20 mouse cellular contexts compared by ENCODE assay signal in the genomic region with DNA sequence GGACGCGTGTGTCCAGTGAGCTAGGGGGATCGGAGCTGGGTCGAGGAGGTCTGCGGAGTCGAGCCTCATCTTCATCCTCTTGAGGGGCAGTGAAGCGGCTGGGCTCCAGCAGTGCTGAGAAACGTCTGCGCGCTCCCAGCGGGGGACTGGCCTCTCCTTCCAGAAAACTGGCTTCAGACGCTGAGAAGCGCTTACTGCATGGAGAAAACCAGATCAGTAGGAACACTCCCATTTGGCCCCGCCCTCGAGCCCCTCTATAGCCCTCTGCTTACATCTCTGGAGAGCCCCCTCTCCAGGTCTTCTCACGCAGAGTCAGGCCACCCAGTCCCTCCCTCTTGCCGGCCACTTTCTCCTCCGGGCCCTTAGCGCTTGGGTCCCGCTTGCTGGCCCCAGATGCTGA. TPM values are rescaled to one million over a fixed set of nuclear protein-coding genes. Genes with fewer than 3 reads are reported as not detected.
"Had no signal": no experiment of that assay in that cellular context is flagged by ENCODE, and none has a peak within 500 bp of the region (broad histone marks: within the 10 kb centered on the region; RNA-seq: fewer than 3 reads in every experiment).

No protein-coding gene starts in this region.

- H3K4me3 ChIP-seq: limb, embryonic 13.5 days; liver, embryonic 12.5 days; liver, embryonic 15.5 days; midbrain, embryonic 12.5 days; midbrain, embryonic 15.5 days; myocyte; neural tube, embryonic 13.5 days had no signal

- H3K4me2 ChIP-seq: limb, embryonic 13.5 days; liver, embryonic 12.5 days; liver, embryonic 15.5 days; midbrain, embryonic 12.5 days; midbrain, embryonic 15.5 days; neural tube, embryonic 13.5 days had no signal

- ATAC-seq: liver, embryonic 12.5 days; midbrain, embryonic 15.5 days had no signal

- H3K9me3 ChIP-seq: liver, embryonic 12.5 days; liver, embryonic 15.5 days; midbrain, embryonic 15.5 days; neural tube, embryonic 13.5 days had no signal

- H3K36me3 ChIP-seq: limb, embryonic 13.5 days; liver, embryonic 12.5 days; liver, embryonic 15.5 days had no signal

- DNase-seq: kidney, adult 9 months; kidney, postnatal 14 days; kidney, postnatal 4 days; layer of hippocampus, adult 9-11 months; liver; lung, adult 2 months; lung, postnatal 14 days; lung, postnatal 4 days; retina, postnatal 1 day; thymus, adult 18-20 months; thymus, postnatal 36 days had no signal

- H3K9ac ChIP-seq: limb, embryonic 13.5 days; liver, embryonic 12.5 days; liver, embryonic 15.5 days; midbrain, embryonic 12.5 days; midbrain, embryonic 15.5 days; neural tube, embryonic 13.5 days had no signal

- H3K27ac ChIP-seq: limb, embryonic 13.5 days; liver, embryonic 12.5 days; liver, embryonic 15.5 days; midbrain, embryonic 12.5 days; midbrain, embryonic 15.5 days; neural tube, embryonic 13.5 days had no signal

RNA-seq across cellular contexts. Expression of a gene that starts 19.4 kb away (rescaled TPM):
- polyA plus RNA-seq: myocyte had no signal

RNA-seq across cellular contexts. Expression of a gene that starts 29.0 kb away (rescaled TPM):
- polyA plus RNA-seq: lung, adult 2 months; myocyte; spleen, adult 2 months; urinary bladder, adult 2 months had no signal
